Mouse (Mus musculus) erythroblast, embryonic 14.5 days (primary cell): ENCODE results near the gene Fam243.

Experiments
- GATA1 ChIP-seq: IDR thresholded peaks from 2 replicates; pipeline ENCODE4 v1.6.1; 2012; ENCODE audit warnings: low read length, inconsistent platforms, mixed read lengths
- TAL1 ChIP-seq: IDR thresholded peaks from 3 replicates; pipeline ENCODE4 v1.6.1; 2012; ENCODE audit warnings: low read length, inconsistent platforms, mixed read lengths

DNA sequence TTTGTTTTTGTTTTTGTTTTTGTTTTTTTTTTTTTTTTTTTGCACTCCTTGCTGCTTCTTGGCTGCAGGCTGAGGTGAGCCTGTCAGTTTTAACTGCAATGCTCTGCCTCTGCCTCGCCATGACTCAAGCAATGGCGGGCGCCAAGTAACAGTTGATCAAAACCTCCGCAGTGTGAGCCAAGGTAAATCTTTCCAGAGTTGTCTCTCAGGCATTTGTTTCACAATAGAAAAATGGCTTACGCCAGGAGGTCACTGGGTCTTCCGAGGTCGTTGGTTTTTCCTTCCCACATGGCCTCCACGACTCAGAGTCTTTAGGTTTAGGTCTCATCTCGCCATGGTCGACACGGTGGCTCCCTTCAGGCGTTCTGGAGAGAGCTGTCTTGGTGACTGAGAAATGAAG lies 32.1 kb upstream of the Fam243 start:
- TF ChIP-seq GATA1 (no peak), TAL1 (no peak)
